Mouse (Mus musculus) adrenal gland, postnatal 14 days (tissue): Measurements from ENCODE around the gene Orc1. TPM values are rescaled to one million over a fixed set of nuclear protein-coding genes. Genes with fewer than 3 reads are reported as not detected.

Experiments
- DNase-seq: peaks from one replicate; pipeline ENCODE4 v3.0.0; 2021; ENCODE audit warnings: mixed read lengths
- total RNA-seq: library from RNA; stranded (reverse); gene quantifications from 2 replicates; pipeline ENCODE4 v1.2.3, GENCODE M21; 2021

The Orc1 gene
- total RNA-seq, 1 experiment from 2014 or later = 1.5 TPM

GRCm38 (mm10) chr4:108635101-108635500 is 55.9 kb downstream of the Orc1 start:
- no peak for DNase-seq

GRCm38 (mm10) chr4:108637721-108638120 is 58.5 kb downstream of the Orc1 start:
- no peak for DNase-seq

- no peak for DNase-seq
Measured at GRCm38 (mm10) chr4:108638752-108639151, 59.5 kb downstream of the Orc1 start.

GRCm38 (mm10) chr4:108664407-108664806 is 85.2 kb downstream of the Orc1 start:
- DNase-seq = peak; percentile 9

Other genes with a start within 250 kb of the Orc1 start
- 4.2 and 5.5 TPM in 2 replicates for gene Shisal2a, start 196.1 kb upstream of the Orc1 start, total RNA-seq
- gene Gpx7, start 172.5 kb upstream of the Orc1 start, total RNA-seq = 13.6 and 13.9 TPM in 2 replicates
- 43.4 and 51.2 TPM in 2 replicates for gene Tut4, start 120.0 kb upstream of the Orc1 start, total RNA-seq
- 34.2 and 39.5 TPM in 2 replicates for gene Prpf38a, start 87 bp upstream of the Orc1 start, total RNA-seq
- gene Cc2d1b, start 40.5 kb downstream of the Orc1 start, total RNA-seq = 31.5 and 39.8 TPM in 2 replicates
- gene 3110021N24Rik, start 140.2 kb downstream of the Orc1 start, total RNA-seq = 0.59 and 0.68 TPM in 2 replicates
- gene Zfyve9, start 201.4 kb downstream of the Orc1 start, total RNA-seq = 22.7 and 24.0 TPM in 2 replicates